Mouse (Mus musculus) macrophage (primary cell): ENCODE measurements around the gene Dhh. TPM values are rescaled to one million over a fixed set of nuclear protein-coding genes. Genes with fewer than 3 reads are reported as not detected.

Experiments used
- H3K27ac ChIP-seq: fragments of 350-480 bp; formaldehyde crosslinking; 2 replicates; pipeline ENCODE4 v1.9.0; 2021
- H3K36me3 ChIP-seq: fragments of 350-480 bp; formaldehyde crosslinking; 2 replicates; pipeline ENCODE4 v1.9.0; 2021; ENCODE audit errors: inconsistent target
- H3K4me3 ChIP-seq: fragments of 350-480 bp; formaldehyde crosslinking; 2 replicates; pipeline ENCODE4 v1.9.0; 2021; ENCODE audit errors: inconsistent target
- H3K79me2 ChIP-seq: fragments of 350-480 bp; formaldehyde crosslinking; 2 replicates; pipeline ENCODE4 v1.9.0; 2021; ENCODE audit errors: inconsistent target
- WGBS: methylation state at CpG from one replicate; pipeline ENCODE4 v1.1.7; 2026; ENCODE audit warnings: inconsistent platforms; ENCODE audit not compliant: missing documents; 5-methylcytosine and 5-hydroxymethylcytosine counted together
- polyA plus RNA-seq: library from polyadenylated mRNA; stranded (reverse); fragments of 250-400 nt; gene quantifications from 3 replicates; pipeline ENCODE4 v1.2.4, GENCODE M21; 2018; ENCODE audit warnings: inconsistent platforms

Dhh gene
- polyA plus RNA-seq, 1 experiment from 2014 or later, result not detected

DNA sequence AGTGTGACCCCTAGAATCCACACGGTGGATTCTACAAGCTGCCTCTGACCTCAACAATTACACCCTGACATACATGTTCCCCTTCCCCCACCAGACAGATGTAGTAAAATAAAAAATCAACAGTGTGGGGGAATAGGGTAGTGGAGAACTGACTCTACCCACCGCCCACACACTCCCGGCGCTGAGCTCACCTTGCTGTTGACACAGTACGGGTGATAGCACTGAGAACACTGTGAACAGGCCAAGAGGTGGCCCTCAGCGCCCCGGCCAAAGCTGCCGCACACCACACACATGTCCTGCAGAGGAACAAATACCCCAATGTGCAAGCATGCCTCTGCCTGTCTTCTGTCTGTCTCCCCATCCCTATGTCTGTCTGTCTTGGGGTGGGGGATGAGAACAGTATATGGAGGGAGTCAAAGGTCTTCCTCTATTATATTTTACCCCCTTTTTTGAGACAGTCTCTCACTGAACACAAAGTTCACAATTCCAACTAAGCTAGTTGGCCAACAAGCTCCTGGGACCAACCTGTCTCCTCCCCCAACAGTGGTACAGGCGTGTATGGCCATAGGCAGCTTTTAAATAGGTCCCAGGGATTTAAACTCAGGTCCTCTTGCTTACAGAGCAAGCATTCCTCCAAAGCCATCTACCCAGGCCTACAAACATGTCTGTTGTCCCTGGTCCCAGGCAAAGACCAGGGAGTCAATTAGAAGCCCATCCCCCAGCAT, 38.9 kb downstream of the Dhh start:
- WGBS, result 96% methylated on average over 9 of the region's 9 CpGs
- H3K79me2 ChIP-seq, result peaks cover 30% of the 10 kb centered on the region; the same call in 1 of the 2 replicates
- no peak overlapping the region for H3K27ac ChIP-seq
- no peak overlapping the region for H3K4me3 ChIP-seq
- H3K36me3 ChIP-seq, result peaks cover 98% of the 10 kb centered on the region

DNA sequence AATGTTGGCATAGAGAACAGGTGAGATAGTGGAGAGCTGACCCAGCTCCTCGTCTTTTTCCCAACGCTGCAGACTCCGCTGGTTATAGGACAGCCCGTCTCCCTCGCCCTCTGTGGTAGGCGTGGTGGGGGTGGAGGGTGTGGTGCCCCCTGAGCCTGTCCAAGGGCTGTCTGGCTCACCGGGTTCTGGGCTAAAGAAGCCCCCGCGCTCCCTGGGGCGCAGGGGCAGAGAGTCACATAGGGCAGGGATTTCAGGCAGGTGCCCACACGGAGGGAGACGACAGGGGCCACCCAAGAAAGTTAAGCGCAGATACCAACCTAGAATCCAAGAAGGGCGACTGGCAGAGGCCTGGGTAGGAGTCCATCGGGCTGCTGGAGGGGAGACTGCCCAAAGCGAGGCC, 44.1 kb downstream of the Dhh start:
- no peak overlapping the region for H3K4me3 ChIP-seq
- peaks cover 34% of the 10 kb centered on the region; the same call in 1 of the 2 replicates for H3K79me2 ChIP-seq
- H3K27ac ChIP-seq, result no peak overlapping the region
- WGBS, result 91% methylated on average over 16 of the region's 16 CpGs
- peaks cover 93% of the 10 kb centered on the region for H3K36me3 ChIP-seq

DNA sequence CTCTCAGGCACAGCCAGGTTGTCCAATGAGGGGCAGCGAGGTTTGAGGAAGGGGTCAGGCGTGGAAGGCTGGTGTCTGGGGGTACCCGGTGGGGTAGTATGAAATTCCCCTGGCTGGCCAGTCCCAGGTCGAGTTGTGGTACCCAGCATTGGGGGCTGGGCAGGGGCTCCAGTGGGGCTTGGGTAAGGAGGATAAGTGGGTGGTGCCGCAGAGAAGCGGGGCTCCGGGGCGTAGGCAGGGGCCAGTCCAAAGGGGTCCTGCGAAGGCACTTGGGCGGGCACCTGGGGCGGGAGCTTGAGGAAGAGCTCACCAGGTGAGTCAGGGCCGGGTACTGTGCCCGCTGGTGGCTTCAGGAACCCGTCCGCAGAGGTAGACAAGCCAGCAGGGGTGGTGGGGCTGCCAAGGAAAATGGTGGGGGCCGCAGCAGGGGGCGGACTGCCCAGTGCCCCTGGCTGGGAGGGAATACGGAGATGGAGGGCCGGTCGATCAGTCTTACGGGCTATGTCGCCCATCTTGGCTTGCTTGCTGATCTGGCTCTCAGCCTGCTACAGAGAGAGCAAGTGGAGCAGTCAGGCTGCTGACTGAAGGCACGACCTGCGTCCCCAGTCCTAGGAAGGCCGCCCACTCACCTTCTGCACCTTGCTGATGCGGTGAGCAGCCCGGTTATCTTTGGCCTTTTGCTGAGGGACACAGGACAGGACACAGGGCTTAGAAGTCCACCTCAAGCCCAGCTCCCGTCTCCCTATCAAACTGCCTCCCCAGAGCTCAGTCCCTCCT, 45.0 kb downstream of the Dhh start:
- Histone ChIP-seq H3K4me3 (no peak overlapping the region), H3K79me2 (peaks cover 43% of the 10 kb centered on the region), H3K27ac (no peak overlapping the region), H3K36me3 (peaks cover 93% of the 10 kb centered on the region)
- 93% methylated on average over 28 of the region's 28 CpGs for WGBS

DNA sequence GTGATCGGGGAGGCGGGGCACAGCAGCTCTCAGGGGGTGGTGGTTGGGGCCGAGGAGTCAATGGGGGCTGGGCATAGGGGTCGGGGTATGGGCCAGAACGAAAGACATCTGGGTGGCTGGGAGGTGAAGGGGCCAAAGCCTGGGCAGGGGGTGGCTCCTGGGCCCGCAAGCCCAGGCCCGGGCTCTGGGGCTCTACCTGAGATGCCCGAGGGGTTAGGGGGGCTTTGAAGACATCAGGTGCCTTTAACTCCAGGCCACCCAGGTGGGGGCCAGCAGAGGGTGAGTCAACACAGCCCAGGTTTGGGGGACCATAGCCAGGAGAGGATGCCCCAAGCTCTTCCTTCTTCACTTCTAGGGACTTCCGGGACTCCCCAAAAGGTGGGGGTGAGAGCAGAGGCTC, 45.6 kb downstream of the Dhh start:
- Histone ChIP-seq H3K4me3 (no peak overlapping the region), H3K79me2 (peaks cover 49% of the 10 kb centered on the region), H3K27ac (no peak overlapping the region), H3K36me3 (peaks cover 93% of the 10 kb centered on the region)
- 95% methylated on average over 9 of the region's 9 CpGs for WGBS

DNA sequence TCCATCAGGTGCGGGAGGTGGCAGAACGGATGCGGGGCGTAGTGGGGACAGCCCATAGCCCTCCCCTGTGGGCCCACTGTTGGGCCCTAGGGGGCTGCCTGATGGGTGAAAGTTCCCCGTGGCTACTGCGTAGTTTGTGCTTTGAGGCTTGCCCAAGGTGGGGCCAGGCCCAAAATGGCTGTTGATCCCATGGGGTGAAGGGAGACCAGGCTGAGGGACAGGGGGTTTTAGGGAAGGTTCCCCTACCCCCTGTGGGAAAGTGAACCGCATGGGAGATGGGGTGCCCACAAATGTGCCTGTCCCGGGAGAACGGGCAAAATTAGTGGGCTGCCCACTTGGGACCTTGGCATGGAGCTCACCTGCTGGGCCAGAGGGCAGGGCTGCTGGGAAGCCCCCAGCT, 46.3 kb downstream of the Dhh start:
- no peak overlapping the region for H3K27ac ChIP-seq
- peaks cover 93% of the 10 kb centered on the region for H3K36me3 ChIP-seq
- H3K4me3 ChIP-seq, result no peak overlapping the region
- peaks cover 55% of the 10 kb centered on the region for H3K79me2 ChIP-seq
- 89% methylated on average over 9 of the region's 9 CpGs for WGBS

DNA sequence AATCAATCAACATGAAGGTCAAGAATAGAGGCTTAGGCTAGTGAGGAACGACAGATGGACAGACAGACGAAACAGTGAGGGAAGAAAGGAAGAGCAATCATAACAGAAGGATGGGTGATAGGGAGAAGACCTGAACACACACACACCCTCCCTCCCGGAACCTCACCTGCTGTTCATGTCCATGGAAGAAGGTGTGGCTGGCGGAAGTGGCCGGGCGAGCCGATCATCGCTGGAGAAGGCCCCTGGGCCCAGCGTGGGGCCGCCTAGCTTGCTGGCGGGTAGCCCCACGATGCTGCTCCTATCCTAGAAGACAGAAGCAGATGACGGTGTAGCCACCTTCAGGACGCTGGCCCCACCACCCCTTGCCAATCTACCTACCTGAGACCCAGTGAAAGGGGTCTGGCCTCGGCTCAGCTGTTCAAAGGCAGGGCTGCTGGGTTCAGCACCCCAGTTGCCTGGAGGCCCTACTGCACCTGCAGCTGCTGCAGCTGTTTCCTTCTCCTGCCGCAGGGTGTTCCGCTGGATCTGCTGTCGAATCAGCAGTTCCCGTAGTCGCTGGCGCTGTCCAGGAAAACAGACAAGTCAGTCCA, 47.0 kb downstream of the Dhh start:
- WGBS, result 94% methylated on average over 21 of the region's 21 CpGs
- Histone ChIP-seq H3K79me2 (peaks cover 60% of the 10 kb centered on the region), H3K4me3 (no peak overlapping the region), H3K27ac (no peak overlapping the region), H3K36me3 (peaks cover 96% of the 10 kb centered on the region)

DNA sequence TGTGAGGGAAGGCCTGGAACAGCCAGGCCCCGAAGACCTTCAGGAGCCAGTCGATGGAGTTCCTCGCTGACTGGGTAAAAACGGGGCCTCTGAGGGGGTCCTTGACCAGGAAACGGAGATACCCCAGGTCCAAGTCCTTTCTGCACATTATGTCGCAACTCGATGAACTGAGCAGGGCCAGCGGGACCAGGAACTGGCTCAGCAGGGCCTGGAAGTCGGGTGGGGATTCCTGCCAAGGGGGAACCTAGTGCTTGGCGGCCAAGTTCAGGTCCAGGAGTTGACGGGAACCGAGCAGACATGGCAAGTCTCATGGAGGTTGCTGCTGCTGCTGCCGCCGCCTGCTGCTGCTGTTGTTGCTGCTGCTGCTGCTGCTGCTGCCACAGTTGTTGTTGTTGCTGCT, 47.7 kb downstream of the Dhh start:
- H3K36me3 ChIP-seq, result peaks cover 96% of the 10 kb centered on the region
- 88% methylated on average over 13 of the region's 14 CpGs for WGBS
- peaks cover 67% of the 10 kb centered on the region for H3K79me2 ChIP-seq
- H3K4me3 ChIP-seq, result no peak overlapping the region
- no peak overlapping the region for H3K27ac ChIP-seq

DNA sequence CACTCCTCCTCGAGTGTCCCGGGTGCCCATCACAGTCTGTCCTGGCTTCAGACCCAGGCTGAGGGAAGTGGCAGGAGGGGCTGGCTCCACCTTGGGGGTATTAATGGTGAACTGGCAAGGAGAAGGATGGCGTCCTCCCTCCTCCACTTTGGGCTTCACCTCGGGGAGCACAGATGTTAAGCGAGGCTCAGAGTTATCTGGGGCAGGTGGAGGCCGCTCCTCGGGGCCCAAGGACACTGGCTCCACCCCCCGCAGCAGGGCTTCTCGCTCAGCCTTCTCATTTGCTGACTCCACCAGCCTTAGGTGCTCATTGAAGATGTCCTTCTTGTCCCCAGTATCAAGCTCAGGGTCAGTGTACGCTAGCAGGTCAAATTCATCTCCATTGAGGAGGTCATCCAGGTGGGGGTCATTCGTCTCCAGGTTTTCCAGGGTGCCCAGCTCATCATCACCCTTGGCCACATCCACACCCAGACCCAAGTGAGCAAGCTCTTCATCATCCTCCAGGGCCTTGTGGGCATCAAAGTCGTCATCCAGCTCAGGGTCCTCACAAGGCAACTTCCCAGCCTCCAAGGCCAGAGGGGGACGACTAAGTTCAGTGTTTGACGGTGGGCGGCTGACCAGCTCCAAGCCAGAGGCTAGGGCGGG, 48.3 kb downstream of the Dhh start:
- 96% methylated on average over 9 of the region's 16 CpGs for WGBS
- Histone ChIP-seq H3K27ac (no peak overlapping the region), H3K4me3 (no peak overlapping the region), H3K36me3 (peaks cover 94% of the 10 kb centered on the region), H3K79me2 (peaks cover 72% of the 10 kb centered on the region)

DNA sequence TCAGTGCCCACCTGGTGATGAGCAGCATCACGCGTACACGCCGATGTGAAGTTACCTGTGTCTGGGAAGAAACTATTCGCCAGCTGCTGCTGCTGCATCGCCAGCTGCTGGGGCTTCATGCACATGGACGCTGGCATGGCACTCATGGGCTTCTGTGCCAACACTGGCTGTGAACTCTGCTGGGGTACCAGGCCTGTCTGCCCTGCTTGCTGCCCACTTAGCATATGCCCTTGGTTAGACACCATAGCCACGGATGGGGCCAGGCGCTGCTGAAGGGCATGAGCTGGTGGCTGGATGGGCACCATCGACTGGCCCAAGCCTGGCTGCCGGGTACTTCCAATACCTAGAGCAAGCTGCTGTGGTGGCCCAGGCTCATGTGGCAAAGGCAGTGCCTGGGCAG, 49.2 kb downstream of the Dhh start:
- H3K79me2 ChIP-seq, result peaks cover 80% of the 10 kb centered on the region
- H3K27ac ChIP-seq, result no peak overlapping the region
- H3K36me3 ChIP-seq, result peaks cover 94% of the 10 kb centered on the region
- no peak overlapping the region for H3K4me3 ChIP-seq
- WGBS, result 97% methylated on average over 11 of the region's 11 CpGs

DNA sequence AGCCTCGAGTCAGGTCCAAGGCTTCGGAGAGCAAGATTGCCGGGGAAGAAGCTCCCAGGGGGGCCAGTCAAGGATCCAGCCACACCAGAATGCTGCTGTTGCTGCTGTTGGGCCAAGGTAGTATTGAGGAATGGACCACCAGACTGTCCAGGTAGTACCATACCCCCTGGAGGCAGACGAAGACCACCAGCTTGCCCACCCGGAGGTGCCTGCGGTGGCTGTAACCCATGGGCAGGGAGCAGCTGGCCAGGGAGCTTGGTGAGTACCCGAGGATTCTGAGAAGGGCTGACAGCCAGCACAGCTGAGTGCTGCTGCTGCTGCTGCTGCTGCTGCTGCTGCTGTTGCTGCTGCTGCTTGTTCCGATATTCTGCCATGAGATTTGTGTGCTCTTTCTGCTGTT, 52.2 kb downstream of the Dhh start:
- Histone ChIP-seq H3K4me3 (no peak overlapping the region), H3K36me3 (peaks cover 98% of the 10 kb centered on the region), H3K79me2 (peaks cover 66% of the 10 kb centered on the region), H3K27ac (no peak overlapping the region)
- 92% methylated on average over 8 of the region's 8 CpGs for WGBS

DNA sequence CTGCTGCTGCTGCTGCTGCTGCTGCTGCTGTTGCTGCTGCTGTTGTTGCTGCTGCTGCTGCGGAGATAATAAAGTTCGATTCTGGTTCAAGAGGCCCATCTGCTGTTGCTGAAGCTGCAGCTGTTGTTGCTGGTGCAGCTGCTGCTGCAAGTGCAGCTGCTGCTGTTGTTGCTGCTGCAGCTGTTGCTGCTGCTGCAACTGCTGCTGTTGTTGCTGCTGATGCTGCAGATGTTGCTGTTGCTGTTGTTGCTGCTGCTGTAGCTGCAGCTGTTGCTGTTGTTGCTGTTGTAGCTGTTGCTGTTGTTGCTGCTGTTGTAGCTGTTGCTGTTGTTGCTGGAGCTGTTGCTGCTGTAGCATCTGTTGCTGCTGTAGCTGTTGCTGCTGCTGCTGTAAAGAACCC, 53.2 kb downstream of the Dhh start:
- no peak overlapping the region for H3K4me3 ChIP-seq
- 92% methylated on average over 2 of the region's 2 CpGs for WGBS
- H3K36me3 ChIP-seq, result peaks cover 98% of the 10 kb centered on the region
- peaks cover 56% of the 10 kb centered on the region for H3K79me2 ChIP-seq
- no peak overlapping the region for H3K27ac ChIP-seq

DNA sequence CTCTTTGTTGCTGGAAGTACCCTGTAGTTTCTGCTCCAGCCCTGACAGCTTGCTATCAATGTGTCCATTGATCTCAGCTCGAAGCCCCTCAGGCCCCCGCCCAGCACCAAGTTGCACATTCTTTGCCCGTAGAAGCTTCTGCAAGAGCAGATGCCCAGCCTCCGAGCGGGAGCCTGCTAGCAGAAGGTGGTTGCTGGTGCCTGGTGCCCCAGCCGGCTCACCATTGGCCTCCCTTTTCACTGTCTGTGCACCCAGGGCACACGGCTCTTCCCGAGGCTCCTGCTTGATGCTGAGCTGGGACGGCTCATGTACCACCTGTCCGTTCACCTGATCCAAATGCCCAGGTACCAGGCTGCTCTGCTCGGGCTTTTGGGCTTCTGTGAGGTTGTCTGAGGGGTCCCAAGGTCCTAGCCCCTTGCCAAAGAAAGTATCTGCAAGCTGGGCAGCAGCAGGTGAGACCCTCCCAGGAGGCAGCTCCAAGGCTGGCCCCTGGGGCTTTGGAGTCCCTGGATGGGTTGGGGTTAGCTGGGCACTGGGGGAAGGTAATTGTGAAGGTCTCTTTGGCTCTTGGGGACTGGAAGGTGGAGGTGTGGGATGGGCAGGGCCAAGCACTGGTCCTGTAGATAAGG, 54.6 kb downstream of the Dhh start:
- 92% methylated on average over 11 of the region's 11 CpGs for WGBS
- Histone ChIP-seq H3K79me2 (peaks cover 49% of the 10 kb centered on the region), H3K4me3 (no peak overlapping the region), H3K27ac (no peak overlapping the region), H3K36me3 (peaks cover 98% of the 10 kb centered on the region)
